In the genomic region with DNA sequence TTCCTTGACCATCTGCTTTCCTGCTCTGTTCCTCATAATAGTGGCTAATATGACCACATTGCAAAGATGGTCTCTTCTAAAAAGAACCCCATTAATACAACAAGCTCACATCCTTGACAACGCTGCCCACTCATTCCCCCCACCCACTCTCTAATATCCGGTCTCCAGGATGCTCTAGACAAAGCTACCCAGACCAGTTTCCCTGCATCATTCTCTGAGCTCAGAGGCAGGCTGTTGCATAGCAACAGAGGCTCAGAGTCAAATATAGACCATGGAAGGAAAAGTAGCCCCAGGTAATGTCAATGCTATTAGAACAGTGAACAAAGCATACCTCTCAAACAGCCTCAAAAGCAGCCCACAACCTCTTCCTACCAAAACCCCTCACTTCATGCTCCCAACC, we compare ENCODE assay signal across 17 mouse cellular contexts. TPM values are rescaled to one million over a fixed set of nuclear protein-coding genes. Genes with fewer than 3 reads are reported as not detected.
DNase-seq lines count a peak whose midpoint lies in the region; ATAC-seq lines count a peak whose summit lies in the region.
"Had no signal": no experiment of that assay in that cellular context is flagged by ENCODE, and none has a peak within 500 bp of the region (broad histone marks: within the 10 kb centered on the region; RNA-seq: fewer than 3 reads in every experiment).

No protein-coding gene starts in this region.

- peak; percentile 95 for ATAC-seq in midbrain, embryonic 13.5 days
- ATAC-seq in hindbrain, embryonic 16.5 days: peak; percentile 85

- WGBS in midbrain, embryonic 13.5 days: 55% methylated on average over 2 of the region's 2 CpGs
- WGBS in midbrain, embryonic 10.5 days: 74% methylated on average over 2 of the region's 2 CpGs
- WGBS in hindbrain, embryonic 16.5 days: 50% methylated on average over 2 of the region's 2 CpGs

- no peak overlapping the region for H3K9ac ChIP-seq in midbrain, embryonic 13.5 days (replicated peaks)
- no peak overlapping the region for H3K9ac ChIP-seq in hindbrain, embryonic 16.5 days (ENCODE audit: low read depth, low read length)
- H3K9ac ChIP-seq: lung, embryonic 14.5 days had no signal

- intact Hi-C loops in gastrocnemius, postnatal 36 days (cut with DNase I): no loop called here

- H3K27me3 ChIP-seq in midbrain, embryonic 13.5 days: peaks cover 3% of the 10 kb centered on the region; the same call in 1 of the 2 replicates
- peaks cover 48% of the 10 kb centered on the region for H3K27me3 ChIP-seq in midbrain, embryonic 10.5 days (ENCODE audit: low read depth, poor library complexity, severe bottlenecking)
- H3K27me3 ChIP-seq in hindbrain, embryonic 16.5 days (replicated peaks; ENCODE audit: control insufficient read depth, insufficient read depth, low read length): no peaks in the 10 kb centered on the region

- H3K9me3 ChIP-seq in midbrain, embryonic 13.5 days: no peaks in the 10 kb centered on the region
- H3K9me3 ChIP-seq in midbrain, embryonic 10.5 days (replicated peaks): no peaks in the 10 kb centered on the region
- no peaks in the 10 kb centered on the region for H3K9me3 ChIP-seq in hindbrain, embryonic 16.5 days (ENCODE audit: control insufficient read depth, low read length)
- H3K9me3 ChIP-seq: embryonic facial prominence, embryonic 10.5 days had no signal

- H3K27ac ChIP-seq in midbrain, embryonic 13.5 days: no peak overlapping the region
- no peak overlapping the region for H3K27ac ChIP-seq in midbrain, embryonic 10.5 days (replicated peaks)
- no peak overlapping the region for H3K27ac ChIP-seq in hindbrain, embryonic 16.5 days (ENCODE audit: low read depth, low read length)
- H3K27ac ChIP-seq: embryonic facial prominence, embryonic 10.5 days; kidney, postnatal 0 days had no signal

- H3K4me3 ChIP-seq in midbrain, embryonic 13.5 days (replicated peaks): no peak overlapping the region
- H3K4me3 ChIP-seq in midbrain, embryonic 10.5 days: no peak overlapping the region
- no peak overlapping the region for H3K4me3 ChIP-seq in hindbrain, embryonic 16.5 days (ENCODE audit: low read length)
- H3K4me3 ChIP-seq: embryonic facial prominence, embryonic 10.5 days; myocyte had no signal

- H3K4me2 ChIP-seq in midbrain, embryonic 13.5 days (replicated peaks): no peak overlapping the region
- H3K4me2 ChIP-seq in hindbrain, embryonic 16.5 days (ENCODE audit: low read length): no peak overlapping the region
- H3K4me2 ChIP-seq: lung, embryonic 14.5 days had no signal

- no peaks in the 10 kb centered on the region for H3K36me3 ChIP-seq in midbrain, embryonic 13.5 days
- H3K36me3 ChIP-seq in midbrain, embryonic 10.5 days: no peaks in the 10 kb centered on the region
- H3K36me3 ChIP-seq in hindbrain, embryonic 16.5 days (ENCODE audit: control insufficient read depth, insufficient read depth, low read length): no peaks in the 10 kb centered on the region
- H3K36me3 ChIP-seq: embryonic facial prominence, embryonic 10.5 days had no signal

- H3K4me1 ChIP-seq in midbrain, embryonic 13.5 days (replicated peaks): no peaks in the 10 kb centered on the region
- H3K4me1 ChIP-seq in midbrain, embryonic 10.5 days: no peaks in the 10 kb centered on the region
- H3K4me1 ChIP-seq in hindbrain, embryonic 16.5 days (ENCODE audit: control insufficient read depth, insufficient read depth, low read depth, low read length): no peaks in the 10 kb centered on the region
- H3K4me1 ChIP-seq: embryonic facial prominence, embryonic 10.5 days had no signal

- DNase-seq in frontal cortex, adult 2 months (ENCODE audit: extremely low spot score in 1 of 2, low spot score in 1 of 2): peak; percentile 4 to 34
- DNase-seq in frontal cortex, postnatal 14 days (ENCODE audit: low spot score in 2 of 2): no peak
- DNase-seq in midbrain, embryonic 10.5 days (ENCODE audit: low spot score): no peak
- DNase-seq in right cerebral cortex, postnatal 10 days (ENCODE audit: low spot score in 2 of 2): peak; percentile 22 to 48
- DNase-seq in embryo, embryonic 9.5 days (ENCODE audit: extremely low spot score): no peak
- no peak for DNase-seq in gastrocnemius, postnatal 36 days
- DNase-seq: adrenal gland, adult 2 months; B cell, adult 2 months; gastrocnemius, postnatal 14 days; lung, embryonic 14.5 days had no signal

RNA-seq across cellular contexts. Expression of gene Nxf3, which starts 9.4 kb away (rescaled TPM):
- polyA plus RNA-seq in frontal cortex, adult 2 months (2012; rRNA removed): 0.04 and 0.10 TPM in 2 replicates
- not detected in 2 replicates for polyA plus RNA-seq in midbrain, embryonic 13.5 days (2015; fragmentation: Nextera tagmentation; extraction: Ambion mirVana)
- polyA plus RNA-seq in midbrain, embryonic 10.5 days (2016; fragmentation: Nextera tagmentation; extraction: Ambion mirVana): not detected in 2 replicates
- polyA plus RNA-seq in hindbrain, embryonic 16.5 days (2015; fragmentation: Nextera tagmentation; extraction: Ambion mirVana): not detected in 2 replicates
- total RNA-seq in gastrocnemius, postnatal 36 days (2021): not detected
- total RNA-seq: adrenal gland, adult 2 months; gastrocnemius, postnatal 14 days; left cerebral cortex, adult 8-10 months; liver, adult 2 months had no signal
- polyA plus RNA-seq: adrenal gland, adult 2 months; embryonic facial prominence, embryonic 10.5 days; kidney, postnatal 0 days; liver, adult 2 months had no signal

RNA-seq across cellular contexts. Expression of gene Bex2, which starts 26.4 kb away (rescaled TPM):
- 425 and 460 TPM in 2 replicates for polyA plus RNA-seq in frontal cortex, adult 2 months (2012; rRNA removed)
- 586 and 639 TPM in 2 replicates for polyA plus RNA-seq in midbrain, embryonic 13.5 days (2015; fragmentation: Nextera tagmentation; extraction: Ambion mirVana)
- 303 and 318 TPM in 2 replicates for polyA plus RNA-seq in midbrain, embryonic 10.5 days (2016; fragmentation: Nextera tagmentation; extraction: Ambion mirVana)
- polyA plus RNA-seq in hindbrain, embryonic 16.5 days (2015; fragmentation: Nextera tagmentation; extraction: Ambion mirVana): 784 and 846 TPM in 2 replicates
- not detected for total RNA-seq in gastrocnemius, postnatal 36 days (2021)
- total RNA-seq: liver, adult 2 months had no signal

RNA-seq across cellular contexts. Expression of gene Bex4, which starts 44.4 kb away (rescaled TPM):
- 32.8 and 37.5 TPM in 2 replicates for polyA plus RNA-seq in frontal cortex, adult 2 months (2012; rRNA removed)
- polyA plus RNA-seq in midbrain, embryonic 13.5 days (2015; fragmentation: Nextera tagmentation; extraction: Ambion mirVana): 108 and 121 TPM in 2 replicates
- 88.7 and 106 TPM in 2 replicates for polyA plus RNA-seq in midbrain, embryonic 10.5 days (2016; fragmentation: Nextera tagmentation; extraction: Ambion mirVana)
- 137 and 140 TPM in 2 replicates for polyA plus RNA-seq in hindbrain, embryonic 16.5 days (2015; fragmentation: Nextera tagmentation; extraction: Ambion mirVana)
- not detected for total RNA-seq in gastrocnemius, postnatal 36 days (2021)
- total RNA-seq: gastrocnemius, postnatal 14 days had no signal
- polyA plus RNA-seq: adrenal gland, adult 2 months; myocyte had no signal

Comparison
In these comparisons a context has a peak if more than half of its experiments do, and no peak if none do; other contexts are left out.
1. DNase-seq: peak in frontal cortex, adult 2 months (2 of 2) and right cerebral cortex, postnatal 10 days (2 of 2); none in frontal cortex, postnatal 14 days (0 of 2), midbrain, embryonic 10.5 days (single experiment), embryo, embryonic 9.5 days (single experiment) and gastrocnemius, postnatal 36 days (0 of 2).